Mouse (Mus musculus) layer of hippocampus, postnatal 14 days (tissue): ENCODE results near the gene Smyd4. TPM values are rescaled to one million over a fixed set of nuclear protein-coding genes. Genes with fewer than 3 reads are reported as not detected.
A peak's percentile ranks its signal among the peaks of the same experiment; 100 is the strongest.

ENCODE experiments used
- DNase-seq, 2 experiments: peaks; one replicate each; pipeline ENCODE4 v3.0.0; 2021 to 2022; ENCODE audit warnings: low spot score in 2 of 2, mixed read lengths in 1 of 2
- microRNA-seq, 2 experiments: library from miRNA; unstranded; fragments of <30 nt; microRNA quantifications; one replicate each; pipeline ENCODE4 v1.2.0; 2021
- total RNA-seq, 2 experiments: library from RNA; stranded (reverse); gene quantifications; 2 replicates each; pipeline ENCODE4 v1.2.3; 2021

Smyd4 gene
- total RNA-seq, 2 experiments from 2014 or later: 10.6 to 12.3 TPM

DNA sequence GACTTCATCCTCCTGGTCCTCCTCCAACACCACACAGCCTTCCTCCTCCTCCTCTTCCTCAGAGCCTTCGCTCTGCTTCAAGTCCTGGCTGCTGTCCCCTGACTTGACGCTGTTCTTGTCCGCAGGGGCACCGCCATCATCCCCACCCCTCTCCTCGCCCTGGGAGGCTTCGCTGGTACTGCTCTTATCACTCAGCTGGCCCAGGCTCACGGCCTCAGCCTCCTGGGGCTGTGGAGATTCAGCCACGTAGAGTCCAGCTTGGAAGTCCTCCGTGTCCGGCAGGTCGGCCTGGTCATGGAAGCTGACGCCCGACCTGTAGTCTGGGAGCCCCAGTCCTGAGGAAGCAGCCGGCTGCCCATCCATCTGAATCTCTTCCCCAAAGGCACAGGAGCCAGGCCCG is 102.7 kb downstream of the Smyd4 start:
- no peak for DNase-seq

DNA sequence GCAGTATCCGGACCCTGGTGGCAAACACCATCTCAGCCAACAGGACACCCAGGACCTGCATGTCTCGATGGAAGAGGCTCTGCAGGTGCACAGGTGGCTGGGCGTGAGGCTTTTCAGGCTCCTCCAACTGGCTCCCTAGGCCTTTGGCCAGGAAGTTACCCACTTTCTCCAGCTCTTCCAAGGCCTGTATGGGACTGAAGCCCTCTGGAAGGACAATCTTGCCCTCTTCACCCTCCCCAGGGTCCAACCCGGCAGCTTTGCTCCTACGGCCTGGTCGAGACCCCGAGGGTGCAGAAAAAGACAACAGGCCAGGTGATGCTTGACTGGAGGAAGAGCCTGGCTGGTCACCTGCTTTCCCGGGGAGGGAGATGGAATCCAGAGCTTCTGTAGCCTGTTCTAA is 103.8 kb downstream of the Smyd4 start:
- no peak for DNase-seq

DNA sequence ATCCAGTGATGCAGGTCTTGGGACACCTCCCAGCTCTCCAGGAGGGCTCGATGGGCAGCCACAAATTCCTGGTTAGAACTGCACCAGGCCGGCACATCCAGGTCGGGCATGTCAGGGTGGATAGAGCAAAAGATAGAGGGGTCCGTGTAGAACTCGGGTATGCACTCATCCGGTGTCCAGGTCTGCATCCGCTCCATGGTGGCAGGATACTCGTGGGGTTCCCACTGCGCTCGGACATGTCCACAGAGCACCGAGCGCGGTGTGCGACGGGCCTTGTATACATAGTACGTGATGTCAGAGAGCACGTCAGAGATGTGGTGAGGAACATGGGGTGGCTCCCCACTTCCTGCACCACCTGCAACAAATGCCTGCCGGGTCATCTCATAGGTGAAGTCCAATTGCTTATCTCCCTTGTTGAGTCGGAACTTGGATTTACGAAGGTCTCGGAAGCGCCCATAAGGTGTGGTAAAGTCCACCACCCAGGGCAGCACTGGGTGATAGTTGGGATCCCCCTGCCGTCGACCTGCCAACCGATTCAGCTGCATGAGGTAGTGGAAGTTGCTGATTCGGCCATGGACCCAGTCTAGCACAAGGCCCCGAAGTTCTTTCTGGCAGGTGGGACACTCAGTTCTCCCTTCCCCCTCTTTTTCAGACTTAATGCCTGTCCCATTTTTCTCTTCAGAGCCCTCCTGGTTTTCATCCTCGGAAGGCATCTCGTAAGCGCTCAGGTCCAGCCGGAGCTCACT is 104.8 kb downstream of the Smyd4 start:
- no peak for DNase-seq

DNA sequence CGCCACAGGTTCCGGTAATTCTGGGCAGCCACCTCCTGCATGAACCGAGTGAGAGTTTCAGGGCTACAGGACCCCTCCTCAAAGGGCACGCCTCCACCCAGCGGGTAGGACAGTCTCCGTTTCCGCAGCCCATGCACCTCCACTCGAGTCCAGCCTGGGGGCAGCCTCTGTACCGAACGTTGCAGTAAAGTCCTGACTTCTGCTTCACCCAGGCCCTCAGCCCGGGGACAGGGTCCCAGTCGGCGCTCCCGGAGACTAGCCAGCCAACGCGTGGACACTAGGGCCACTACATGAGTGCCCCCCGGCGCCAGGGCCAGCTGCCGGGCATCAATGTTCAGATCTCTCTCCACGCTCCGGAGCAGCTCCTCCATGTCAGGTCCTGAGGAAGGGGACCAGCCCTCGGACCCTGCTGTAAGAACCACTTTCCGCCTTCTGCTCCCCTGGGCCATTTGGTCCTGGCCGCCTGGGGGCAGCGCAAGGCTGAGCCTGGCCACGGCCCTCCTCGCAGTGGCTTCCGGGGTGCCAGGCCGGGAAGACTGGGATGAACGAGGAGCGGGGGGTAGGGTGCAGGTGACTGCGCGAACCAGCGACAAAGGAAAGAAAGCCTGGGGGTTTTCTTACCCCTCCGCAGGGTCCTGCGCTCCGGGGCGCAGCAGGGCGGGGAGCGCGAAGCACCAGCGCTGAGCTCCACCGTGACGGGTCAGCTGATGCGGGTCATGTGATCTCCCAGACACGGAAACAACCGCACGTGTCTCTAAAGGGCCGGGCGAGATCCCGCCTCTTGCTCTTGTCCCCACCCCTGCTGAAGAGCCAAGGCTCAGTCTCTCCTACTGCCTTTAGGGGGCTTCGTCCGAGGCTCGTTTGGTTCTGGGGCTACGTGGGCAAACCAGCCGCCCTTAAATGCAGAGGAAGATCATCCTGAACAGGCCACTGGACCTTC is 106.0 kb downstream of the Smyd4 start, which contains the start of gene Wdr81:
Gene Wdr81 (minus strand): TSS at position 727 of the 940 bp plus-strand sequence.
- DNase-seq: peak; percentile 82 to 85

Small RNAs within 50 kb of the gene (microRNA-seq; reads per million reads assigned to microRNA genes)
- gene Gm47300: 0 reads per million in 2 experiments

Other genes with a start within 250 kb of the Smyd4 start
- gene Hic1, start 178.9 kb upstream of the Smyd4 start, total RNA-seq: 1 to 10 TPM; 3.3 to 4.5 TPM
- 10 to 100 TPM; 14.8 to 15.2 TPM for gene Ovca2, start 169.6 kb upstream of the Smyd4 start, total RNA-seq
- 10 to 100 TPM; 21.7 to 24.4 TPM for gene Dph1, start 157.2 kb upstream of the Smyd4 start, total RNA-seq
- gene Rtn4rl1, start 154.7 kb upstream of the Smyd4 start, total RNA-seq: 10 to 100 TPM; 82.1 to 83.1 TPM
- 10 to 100 TPM; 57.2 to 66.7 TPM for gene Rpa1, start 109 bp upstream of the Smyd4 start, total RNA-seq
- gene Serpinf1, start 74.3 kb downstream of the Smyd4 start, total RNA-seq: 10 to 100 TPM; 20.3 to 36.0 TPM
- under 1 TPM; 0.62 to 0.71 TPM for gene Serpinf2, start 91.2 kb downstream of the Smyd4 start, total RNA-seq
- 10 to 100 TPM; 22.5 TPM for gene Wdr81, start 106.3 kb downstream of the Smyd4 start, total RNA-seq
- 1 to 10 TPM in 1 of 2 experiments, under 1 TPM in 1; 0.45 to 1.0 TPM for gene Tlcd2, start 113.3 kb downstream of the Smyd4 start, total RNA-seq
- 100 to 1,000 TPM; 111 to 113 TPM for gene Prpf8, start 138.4 kb downstream of the Smyd4 start, total RNA-seq
- 1 to 10 TPM; 3.7 to 5.0 TPM for gene Rilp, start 161.7 kb downstream of the Smyd4 start, total RNA-seq
- gene Scarf1, start 165.1 kb downstream of the Smyd4 start, total RNA-seq: 1 to 10 TPM; 2.9 to 3.3 TPM
- 10 to 100 TPM; 40.5 to 44.7 TPM for gene Slc43a2, start 183.3 kb downstream of the Smyd4 start, total RNA-seq
- gene Pitpna, start 239.7 kb downstream of the Smyd4 start, total RNA-seq: 100 to 1,000 TPM; 312 to 321 TPM